Mouse (Mus musculus) hindbrain, postnatal 0 days (tissue): ENCODE data around the gene Ttc28. TPM values are rescaled to one million over a fixed set of nuclear protein-coding genes. Genes with fewer than 3 reads are reported as not detected.

Experiments
- ATAC-seq: fragments of 200-750 bp; cut with Nextera tagmentation; 2 replicates; pipeline ENCODE4 v1.8.0; 2017; ENCODE audit warnings: mild to moderate bottlenecking, moderate TSS enrichment, moderate library complexity
- DNase-seq: peaks from one replicate; pipeline ENCODE4 v3.0.0-alpha.2; 2015; ENCODE audit warnings: low spot score
- H3K27ac ChIP-seq: fragments of 300-500 bp; sonication (generic); 2 replicates; pipeline ENCODE4 v1.5.1; 2014; ENCODE audit warnings: mild to moderate bottlenecking
- H3K27me3 ChIP-seq: fragments of 300-500 bp; sonication (generic); 2 replicates; pipeline ENCODE4 v1.6.1; 2014; ENCODE audit warnings: low read length, mixed read lengths; ENCODE audit not compliant: insufficient read depth
- H3K36me3 ChIP-seq: fragments of 300-500 bp; sonication (generic); 2 replicates; pipeline ENCODE4 v1.6.1; 2014; ENCODE audit warnings: low read length, mixed read lengths; ENCODE audit not compliant: insufficient read depth
- H3K4me1 ChIP-seq: fragments of 300-500 bp; sonication (generic); 2 replicates; pipeline ENCODE4 v1.6.1; 2014; ENCODE audit warnings: antibody characterized with exemption, low read length, mixed read lengths; ENCODE audit not compliant: insufficient read depth
- H3K4me2 ChIP-seq: fragments of 300-500 bp; sonication (generic); 2 replicates; pipeline ENCODE4 v1.6.1; 2014; ENCODE audit warnings: low read depth, mild to moderate bottlenecking, low read length, moderate library complexity, mixed read lengths
- H3K4me3 ChIP-seq: fragments of 300-500 bp; sonication (generic); 2 replicates; pipeline ENCODE4 v1.5.1; 2014; ENCODE audit warnings: low read length
- H3K9ac ChIP-seq: fragments of 300-500 bp; sonication (generic); replicated peaks from 2 replicates; pipeline ENCODE4 v1.6.1; 2014; ENCODE audit warnings: mild to moderate bottlenecking, low read length, moderate library complexity, mixed read lengths
- H3K9me3 ChIP-seq: fragments of 300-500 bp; sonication (generic); 2 replicates; pipeline ENCODE4 v1.6.1; 2016; ENCODE audit warnings: low read length, mixed read lengths
- CTCF ChIP-seq: IDR thresholded peaks from 2 replicates; pipeline ENCODE4 v1.5.1; 2016; ENCODE audit warnings: antibody characterized with exemption, control low read depth, low read depth
- WGBS: fragments of 180-500 bp; shearing (Covaris S2); extraction: QIAGEN DNeasy Blood & Tissue Kit; methylation state at CpG from one replicate; pipeline ENCODE4 v1.1.7; 2014; 5-methylcytosine and 5-hydroxymethylcytosine counted together
- polyA plus RNA-seq: library from polyadenylated mRNA; unstranded; fragments of >200 nt; fragmentation: Nextera tagmentation; extraction: Ambion mirVana; gene quantifications from 2 replicates; pipeline ENCODE4 v1.2.1, GENCODE M21; 2015
- total RNA-seq: library from RNA; depleted of rRNA; stranded (reverse); fragments of >200 nt; gene quantifications from 2 replicates; pipeline ENCODE4 v1.2.3, GENCODE M21; 2014

Ttc28 gene
- total and polyA plus RNA-seq, 2 experiments from 2014 or later: 11.1 to 49.8 TPM

DNA sequence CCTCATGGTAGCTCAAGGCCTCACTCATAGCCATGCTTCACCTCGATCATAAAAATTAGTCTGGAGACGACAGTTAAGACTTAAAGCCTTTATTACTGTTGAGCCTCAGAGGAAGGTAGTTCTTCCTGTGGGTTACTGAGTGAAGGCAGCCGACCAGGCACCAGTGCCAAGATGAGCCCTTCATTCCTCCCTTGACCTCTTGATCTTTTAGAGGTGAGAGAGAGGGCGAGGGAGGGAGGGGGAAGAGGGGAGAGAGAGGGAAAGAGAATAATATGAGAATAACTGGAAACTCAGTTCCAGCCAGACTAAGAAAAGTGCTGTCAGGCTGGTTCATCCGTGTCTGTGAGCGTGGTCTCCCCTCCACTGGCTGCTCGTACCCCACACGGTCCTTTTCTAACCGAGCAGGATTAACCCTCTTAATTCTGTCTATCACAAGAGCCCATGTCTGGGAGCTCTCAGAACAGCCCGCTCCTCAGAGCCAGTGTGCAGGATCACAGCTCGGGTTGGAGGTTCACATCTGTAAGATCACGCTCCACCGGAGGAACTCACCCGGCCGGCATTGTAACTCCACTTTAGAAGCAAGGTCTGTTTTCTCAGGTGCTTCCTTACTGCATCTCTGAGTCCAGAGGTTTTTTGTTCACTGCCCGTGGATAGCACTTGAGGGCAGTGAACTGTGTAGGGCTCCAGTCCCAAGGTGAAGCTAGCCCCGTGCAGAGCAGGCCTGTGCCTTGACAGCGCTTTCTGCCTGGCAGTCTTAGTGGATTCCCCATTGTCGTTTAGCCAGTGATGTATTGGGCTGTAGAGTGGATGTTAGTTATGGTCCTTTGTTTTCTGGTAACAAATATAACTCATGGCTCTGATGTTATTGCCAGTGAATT, 272.5 kb downstream of the Ttc28 start:
- TF ChIP-seq CTCF: no peak
- H3K9ac ChIP-seq: no peak overlapping the region
- ATAC-seq (no peak), DNase-seq (no peak)
- peaks cover 23% of the 10 kb centered on the region; the same call in 1 of the 2 replicates for H3K4me1 ChIP-seq
- H3K36me3 ChIP-seq: no peaks in the 10 kb centered on the region
- 57% methylated on average over 19 of the region's 19 CpGs for WGBS
- no peak overlapping the region for H3K4me2 ChIP-seq
- no peaks in the 10 kb centered on the region for H3K9me3 ChIP-seq
- no peaks in the 10 kb centered on the region for H3K27me3 ChIP-seq
- H3K4me3 ChIP-seq: no peak overlapping the region
- no peak overlapping the region for H3K27ac ChIP-seq

DNA sequence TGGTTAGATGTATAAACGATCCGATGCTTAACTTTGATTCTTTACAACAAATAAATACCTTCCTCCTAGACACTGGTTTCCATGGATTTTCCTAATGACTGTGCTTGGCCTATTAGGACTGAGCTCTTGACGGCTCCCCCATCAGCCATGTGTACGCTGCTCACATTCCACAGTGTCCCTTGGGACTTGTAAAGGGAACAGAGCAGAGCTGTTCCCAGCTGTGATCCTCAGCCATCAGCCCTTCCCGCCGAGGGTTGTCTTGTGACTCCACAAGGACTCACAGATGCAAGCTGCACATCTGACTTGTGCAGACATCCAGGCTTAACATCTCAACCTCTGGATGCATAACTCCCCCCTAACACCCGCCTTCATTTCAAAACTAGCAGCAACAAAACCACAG, 275.0 kb downstream of the Ttc28 start:
- Histone ChIP-seq H3K4me2 (no peak overlapping the region), H3K4me1 (peaks cover 36% of the 10 kb centered on the region), H3K27me3 (no peaks in the 10 kb centered on the region), H3K27ac (no peak overlapping the region), H3K9me3 (no peaks in the 10 kb centered on the region), H3K36me3 (no peaks in the 10 kb centered on the region), H3K9ac (no peak overlapping the region), H3K4me3 (no peak overlapping the region)
- 21% methylated on average over 7 of the region's 7 CpGs for WGBS
- DNase-seq: peak; percentile 63
- ATAC-seq: peak; percentile 75
- no peak for TF ChIP-seq CTCF

DNA sequence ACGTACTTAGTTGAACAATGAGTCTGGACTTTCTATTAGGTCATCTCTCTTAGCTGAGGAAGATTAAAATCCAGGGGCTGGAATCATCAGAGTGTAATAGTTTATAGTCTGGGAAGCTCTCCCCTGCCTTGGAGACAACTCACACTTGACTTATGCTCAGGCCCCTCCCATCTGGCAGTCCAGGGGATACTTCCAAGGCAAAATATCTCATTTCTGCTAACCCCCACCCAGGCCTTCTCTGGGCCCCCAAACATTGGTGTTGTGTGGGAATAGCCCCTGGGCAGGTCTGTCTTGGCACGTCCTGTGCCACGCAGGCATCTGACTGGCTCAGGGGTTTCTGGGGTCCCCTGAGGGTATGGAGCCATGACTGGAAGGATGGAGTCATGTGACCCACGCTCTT, 275.7 kb downstream of the Ttc28 start:
- Histone ChIP-seq H3K4me2 (no peak overlapping the region), H3K4me1 (peaks cover 42% of the 10 kb centered on the region), H3K36me3 (no peaks in the 10 kb centered on the region), H3K27ac (no peak overlapping the region), H3K9me3 (no peaks in the 10 kb centered on the region), H3K27me3 (no peaks in the 10 kb centered on the region), H3K9ac (no peak overlapping the region), H3K4me3 (no peak overlapping the region)
- ATAC-seq (no peak), DNase-seq (no peak)
- TF ChIP-seq CTCF: no peak
- 85% methylated on average over 4 of the region's 4 CpGs for WGBS

DNA sequence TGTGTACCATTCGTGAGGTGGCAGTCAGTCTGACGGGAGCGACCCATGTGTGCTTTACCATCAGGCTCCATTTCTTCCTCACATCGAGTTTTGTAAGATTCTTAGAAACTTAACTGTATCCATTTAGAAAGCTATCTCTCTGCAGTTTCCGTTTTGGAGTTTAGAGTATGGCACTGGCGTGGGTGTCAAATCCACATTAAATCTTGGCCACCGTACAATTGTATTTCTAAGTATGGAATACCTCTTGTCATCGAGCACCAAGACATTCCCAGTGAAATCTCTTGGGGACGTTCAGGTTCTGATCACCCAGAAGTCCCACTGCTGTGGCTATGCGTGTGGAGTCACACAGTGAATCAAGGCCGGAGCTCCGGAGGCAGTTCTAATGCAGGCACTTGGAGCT, 276.3 kb downstream of the Ttc28 start:
- H3K4me1 ChIP-seq: peaks cover 44% of the 10 kb centered on the region
- TF ChIP-seq CTCF: no peak

DNA sequence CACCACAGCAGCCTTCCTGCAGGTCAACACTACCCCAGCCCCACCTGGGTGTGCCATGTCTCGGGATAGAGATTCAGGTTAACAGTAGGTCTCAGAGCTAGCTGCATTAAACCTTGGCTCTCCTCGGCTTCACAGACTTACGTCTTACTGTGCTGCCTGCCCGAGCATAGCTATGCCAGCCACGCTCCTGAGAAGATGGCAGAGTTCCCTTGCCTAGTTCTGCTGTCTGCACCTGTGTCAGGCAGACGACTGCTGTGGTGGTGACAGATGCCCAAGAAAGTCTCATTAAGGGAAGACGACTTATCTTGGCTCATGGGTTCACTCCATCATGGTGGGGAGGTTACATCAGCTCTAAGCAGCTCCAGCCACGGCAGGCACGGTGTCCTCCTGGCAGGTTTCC, 278.7 kb downstream of the Ttc28 start:
- Histone ChIP-seq H3K9ac (no peak overlapping the region), H3K4me1 (peaks cover 43% of the 10 kb centered on the region), H3K4me2 (no peak overlapping the region), H3K9me3 (no peaks in the 10 kb centered on the region), H3K36me3 (no peaks in the 10 kb centered on the region), H3K27ac (no peak overlapping the region), H3K27me3 (no peaks in the 10 kb centered on the region), H3K4me3 (no peak overlapping the region)
- TF ChIP-seq CTCF: no peak
- WGBS: 66% methylated on average over 9 of the region's 9 CpGs
- DNase-seq: no peak
- no peak for ATAC-seq

More for the DNA sequence above, 276.3 kb downstream of the Ttc28 start:
- no peak for ATAC-seq
- H3K27ac ChIP-seq: no peak overlapping the region
- no peaks in the 10 kb centered on the region for H3K36me3 ChIP-seq
- H3K4me2 ChIP-seq: no peak overlapping the region
- no peak for DNase-seq
- H3K9ac ChIP-seq: no peak overlapping the region
- no peaks in the 10 kb centered on the region for H3K27me3 ChIP-seq
- no peaks in the 10 kb centered on the region for H3K9me3 ChIP-seq
- no peak overlapping the region for H3K4me3 ChIP-seq
- WGBS: 86% methylated on average over 12 of the region's 12 CpGs

DNA sequence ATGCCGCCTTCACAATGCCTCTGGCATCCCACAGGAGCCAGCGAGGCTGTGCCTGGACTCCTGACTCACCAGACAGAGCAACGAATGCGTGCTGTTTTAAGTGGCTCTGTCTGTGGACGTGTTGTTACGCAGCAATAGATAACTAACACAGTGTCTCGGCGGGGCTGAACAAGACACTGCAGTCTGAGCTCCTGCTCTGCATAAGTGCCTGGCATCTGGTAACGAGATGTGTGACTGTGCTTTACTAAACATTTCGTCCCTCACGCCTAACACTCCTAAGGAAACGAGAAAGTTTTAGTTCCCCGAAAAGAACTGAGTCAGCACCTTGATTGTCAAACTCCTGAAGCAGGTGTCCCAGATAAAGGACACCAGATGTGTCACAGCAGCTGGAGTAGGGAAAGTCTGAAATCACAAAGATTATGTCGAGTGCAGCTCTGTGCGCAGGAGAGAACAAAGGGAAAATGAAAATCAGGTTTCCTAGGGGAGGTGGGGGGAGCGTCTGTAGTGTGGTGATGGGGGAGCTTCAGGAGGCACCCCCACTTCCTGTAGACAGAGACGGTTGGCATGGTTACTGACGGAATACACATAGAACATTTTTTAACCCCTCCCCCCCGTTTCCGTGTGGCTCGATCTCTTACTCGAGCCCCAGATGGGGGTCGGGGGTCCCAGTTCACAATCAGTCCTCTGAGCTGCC, 280.2 kb downstream of the Ttc28 start:
- no peak for TF ChIP-seq CTCF
- 37% methylated on average over 23 of the region's 23 CpGs for WGBS

More for the DNA sequence above, 280.2 kb downstream of the Ttc28 start:
- no peak overlapping the region for H3K4me3 ChIP-seq
- H3K27me3 ChIP-seq: no peaks in the 10 kb centered on the region
- H3K4me2 ChIP-seq: peak overlapping the region; percentile 34
- peak; percentile 37 for DNase-seq
- no peak overlapping the region for H3K9ac ChIP-seq
- H3K27ac ChIP-seq: no peak overlapping the region
- no peaks in the 10 kb centered on the region for H3K9me3 ChIP-seq
- H3K4me1 ChIP-seq: peaks cover 42% of the 10 kb centered on the region
- peak; percentile 11; the same call in 1 of the 2 replicates for ATAC-seq
- H3K36me3 ChIP-seq: no peaks in the 10 kb centered on the region
